Mouse (Mus musculus) ES-E14 (cell line): Measurements from ENCODE around the gene Pkd1. TPM values are rescaled to one million over a fixed set of nuclear protein-coding genes. Genes with fewer than 3 reads are reported as not detected.

Source experiments
- DNase-seq: peaks from one replicate; pipeline ENCODE4 v3.0.0-alpha.2; 2013; ENCODE audit warnings: low read depth, low spot score
- H3K27ac ChIP-seq: 2 replicates; pipeline ENCODE4 v1.5.1; 2012; ENCODE audit warnings: low read depth, mild to moderate bottlenecking, low read length, moderate library complexity, mixed read lengths; ENCODE audit not compliant: poor library complexity, insufficient read depth, severe bottlenecking
- H3K36me3 ChIP-seq: 2 replicates; pipeline ENCODE4 v1.6.1; 2012; ENCODE audit warnings: mild to moderate bottlenecking, low read length, moderate library complexity, mixed read lengths; ENCODE audit not compliant: control insufficient read depth, poor library complexity, insufficient read depth, severe bottlenecking
- H3K4me1 ChIP-seq, 2 experiments: fragments of 150-350 bp in 1 of 2; sonication (generic) in 1 of 2; 2 replicates each; pipeline ENCODE4 v1.6.1; 2012; ENCODE audit warnings: low read length in 2 of 2, mild to moderate bottlenecking in 1 of 2, mixed read lengths in 1 of 2; ENCODE audit not compliant: control insufficient read depth in 2 of 2, insufficient read depth in 2 of 2, poor library complexity in 1 of 2
- H3K4me3 ChIP-seq, 2 experiments: fragments of 150-350 bp in 1 of 2; sonication (generic) in 1 of 2; 2 replicates each; pipeline ENCODE4 v1.5.1; 2012; ENCODE audit warnings: low read length in 2 of 2, low read depth in 1 of 2, mild to moderate bottlenecking in 1 of 2, mixed read lengths in 1 of 2; ENCODE audit not compliant: insufficient read depth in 1 of 2, poor library complexity in 1 of 2, severe bottlenecking in 1 of 2
- H3K9ac ChIP-seq: 2 replicates; pipeline ENCODE4 v1.6.1; 2012; ENCODE audit warnings: low read depth, mild to moderate bottlenecking, low read length, mixed read lengths; ENCODE audit not compliant: poor library complexity, insufficient read depth, severe bottlenecking
- H3K9me3 ChIP-seq: fragments of 150-350 bp; sonication (generic); 2 replicates; pipeline ENCODE4 v1.6.1; 2012; ENCODE audit warnings: low read depth, mild to moderate bottlenecking, low read length; ENCODE audit not compliant: control insufficient read depth, insufficient read depth
- CHD2 ChIP-seq: IDR thresholded peaks from 2 replicates; pipeline ENCODE4 v1.6.1; 2014; ENCODE audit warnings: mild to moderate bottlenecking, low read depth, low read length, inconsistent platforms
- HCFC1 ChIP-seq: IDR thresholded peaks from 2 replicates; pipeline ENCODE4 v1.6.1; 2012; ENCODE audit warnings: low read length, inconsistent platforms, borderline replicate concordance; ENCODE audit not compliant: insufficient read depth
- MAFK ChIP-seq: IDR thresholded peaks from 2 replicates; pipeline ENCODE4 v1.6.1; 2014; ENCODE audit warnings: mild to moderate bottlenecking, low read depth, low read length, inconsistent platforms; ENCODE audit not compliant: insufficient read depth
- ZC3H11A ChIP-seq: IDR thresholded peaks from 2 replicates; pipeline ENCODE4 v1.6.1; 2012; ENCODE audit warnings: low read depth, mild to moderate bottlenecking, inconsistent platforms, low read length, borderline replicate concordance
- ZNF384 ChIP-seq: IDR thresholded peaks from 2 replicates; pipeline ENCODE4 v1.6.1; 2012; ENCODE audit warnings: low read depth, low read length, inconsistent platforms
- in situ Hi-C, 2 experiments: fragments of 600-800 bp; cut with MboI; formaldehyde crosslinking; loops; one replicate each; pipeline ENCODE4 v1.15.1; 2025; ENCODE audit warnings: low sequenced_read_pairs in 2 of 2, inconsistent platforms in 1 of 2; ENCODE audit not compliant: unreplicated experiment in 2 of 2
- total RNA-seq: library from RNA; depleted of rRNA; stranded (reverse); fragments of 300-350 nt; gene quantifications from 2 replicates; pipeline ENCODE4 v1.2.3, GENCODE M21; 2012

The Pkd1 gene
- total RNA-seq, 1 experiment, result 27.8 TPM

GRCm38 (mm10) chr17:24608874-24609273, 59.2 kb downstream of the Pkd1 start:
- peaks cover 0 to 6% of the 10 kb centered on the region in 2 experiments; a peak in 2 of 4 replicates for H3K4me1 ChIP-seq
- in situ Hi-C loops, result no loop called here
- no peak overlapping the region for H3K4me3 ChIP-seq
- no peak for DNase-seq
- H3K9ac ChIP-seq, result no peak overlapping the region
- TF ChIP-seq MAFK (no peak), CHD2 (no peak), ZNF384 (no peak), HCFC1 (no peak), ZC3H11A (no peak)
- no peak overlapping the region for H3K27ac ChIP-seq
- H3K9me3 ChIP-seq, result no peaks in the 10 kb centered on the region
- H3K36me3 ChIP-seq, result peaks cover 51% of the 10 kb centered on the region

- peaks cover 0 to 3% of the 10 kb centered on the region in 2 experiments; a peak in 1 of 4 replicates for H3K4me1 ChIP-seq
- H3K9me3 ChIP-seq, result no peaks in the 10 kb centered on the region
- no peak overlapping the region for H3K4me3 ChIP-seq
- no peak for DNase-seq
- no peak overlapping the region for H3K27ac ChIP-seq
- in situ Hi-C loops, result no loop called here
- peaks cover 58% of the 10 kb centered on the region for H3K36me3 ChIP-seq
- TF ChIP-seq ZC3H11A, result no peak
- TF ChIP-seq CHD2, result no peak
- TF ChIP-seq ZNF384, result no peak
- TF ChIP-seq MAFK, result no peak
- no peak for TF ChIP-seq HCFC1
- no peak overlapping the region for H3K9ac ChIP-seq
These were observed 61.1 kb downstream of the Pkd1 start for GRCm38 (mm10) chr17:24610711-24611110.

GRCm38 (mm10) chr17:24617561-24618194, 68.0 kb downstream of the Pkd1 start:
- Histone ChIP-seq H3K4me1 (peaks cover 4 to 9% of the 10 kb centered on the region in 2 experiments; a peak in 1 of 4 replicates), H3K9ac (peak overlapping the region; percentile 41; the same call in 1 of the 2 replicates), H3K9me3 (no peaks in the 10 kb centered on the region), H3K36me3 (peaks cover 62% of the 10 kb centered on the region), H3K4me3 (no peak overlapping the region), H3K27ac (peak overlapping the region; percentile 38; the same call in 1 of the 2 replicates)
- TF ChIP-seq CHD2 (no peak), MAFK (peak; percentile 78)
- in situ Hi-C loops, result no loop called here
- no peak for DNase-seq

GRCm38 (mm10) chr17:24625472-24625871, 75.8 kb downstream of the Pkd1 start:
- no peak overlapping the region for H3K4me3 ChIP-seq

More at GRCm38 (mm10) chr17:24625472-24625871, 75.8 kb downstream of the Pkd1 start:
- no peak overlapping the region for H3K27ac ChIP-seq
- no peaks in the 10 kb centered on the region for H3K4me1 ChIP-seq
- no peaks in the 10 kb centered on the region for H3K9me3 ChIP-seq
- in situ Hi-C loops, result no loop called here
- no peak for DNase-seq
- no peak overlapping the region for H3K9ac ChIP-seq
- TF ChIP-seq ZNF384, result no peak
- no peak for TF ChIP-seq CHD2
- TF ChIP-seq ZC3H11A, result no peak
- no peak for TF ChIP-seq MAFK
- no peak for TF ChIP-seq HCFC1
- peaks cover 44% of the 10 kb centered on the region for H3K36me3 ChIP-seq
